Mouse (Mus musculus) forebrain, embryonic 13.5 days (tissue): ENCODE results near the gene Btk. TPM values are rescaled to one million over a fixed set of nuclear protein-coding genes. Genes with fewer than 3 reads are reported as not detected.
"Not testable (repeated sequence)": the region's sequence is repeated elsewhere in the genome, so short reads cannot be mapped to it uniquely, and the experiment has no call there.

Experiments
- ATAC-seq: fragments of 200-750 bp; cut with Nextera tagmentation; 2 replicates; pipeline ENCODE4 v1.8.0; 2017
- H3K27ac ChIP-seq: fragments of 300-500 bp; sonication (generic); 2 replicates; pipeline ENCODE4 v1.5.1; 2015; ENCODE audit warnings: inconsistent platforms, mild to moderate bottlenecking, moderate library complexity
- H3K27me3 ChIP-seq: fragments of 300-500 bp; sonication (generic); 2 replicates; pipeline ENCODE4 v1.6.1; 2015; ENCODE audit warnings: mild to moderate bottlenecking, inconsistent platforms
- H3K36me3 ChIP-seq: fragments of 300-500 bp; sonication (generic); 2 replicates; pipeline ENCODE4 v1.6.1; 2015; ENCODE audit warnings: mild to moderate bottlenecking, inconsistent platforms; ENCODE audit not compliant: poor library complexity, severe bottlenecking
- H3K4me1 ChIP-seq: fragments of 300-500 bp; sonication (generic); 2 replicates; pipeline ENCODE4 v1.6.1; 2015; ENCODE audit warnings: inconsistent platforms
- H3K4me2 ChIP-seq: fragments of 300-500 bp; sonication (generic); 2 replicates; pipeline ENCODE4 v1.6.1; 2015; ENCODE audit warnings: inconsistent platforms, mild to moderate bottlenecking, moderate library complexity
- H3K4me3 ChIP-seq: fragments of 300-500 bp; sonication (generic); 2 replicates; pipeline ENCODE4 v1.5.1; 2015; ENCODE audit warnings: mild to moderate bottlenecking, inconsistent platforms
- H3K9ac ChIP-seq: fragments of 300-500 bp; sonication (generic); 2 replicates; pipeline ENCODE4 v1.6.1; 2015; ENCODE audit warnings: mild to moderate bottlenecking, inconsistent platforms
- H3K9me3 ChIP-seq: fragments of 300-500 bp; sonication (generic); replicated peaks from 2 replicates; pipeline ENCODE4 v1.6.1; 2016; ENCODE audit warnings: inconsistent platforms
- WGBS: fragments of 180-500 bp; shearing (Covaris S2); methylation state at CpG from one replicate; pipeline ENCODE4 v1.1.7; 2015; 5-methylcytosine and 5-hydroxymethylcytosine counted together
- polyA plus RNA-seq: library from polyadenylated mRNA; unstranded; fragments of >200 nt; fragmentation: Nextera tagmentation; extraction: Ambion mirVana; gene quantifications from 2 replicates; pipeline ENCODE4 v1.2.1, GENCODE M21; 2015

Gene Btk
- polyA plus RNA-seq, 1 experiment from 2014 or later = 0.21 TPM

DNA sequence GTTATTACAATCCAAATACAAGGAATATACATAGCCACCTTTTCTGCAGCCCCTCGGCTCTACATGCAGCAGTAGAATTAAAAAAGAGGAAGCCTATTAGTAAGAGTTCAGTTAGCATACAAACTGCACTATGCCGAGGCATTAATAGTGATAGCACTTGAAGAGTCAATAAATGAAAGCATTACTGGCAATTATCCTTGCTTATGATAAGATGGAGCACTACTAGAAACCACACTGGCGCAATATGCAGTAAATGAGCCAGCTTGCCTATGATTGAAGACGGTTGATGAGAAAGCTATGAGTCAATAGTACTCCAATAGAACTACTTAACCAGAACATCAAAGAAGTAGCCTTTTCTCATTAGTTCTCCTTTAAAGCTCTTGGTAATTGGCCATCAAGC is 5.5 kb downstream of the Btk start:
- WGBS = 76% methylated on average over 4 of the region's 4 CpGs
- no peaks in the 10 kb centered on the region for H3K27me3 ChIP-seq

DNA sequence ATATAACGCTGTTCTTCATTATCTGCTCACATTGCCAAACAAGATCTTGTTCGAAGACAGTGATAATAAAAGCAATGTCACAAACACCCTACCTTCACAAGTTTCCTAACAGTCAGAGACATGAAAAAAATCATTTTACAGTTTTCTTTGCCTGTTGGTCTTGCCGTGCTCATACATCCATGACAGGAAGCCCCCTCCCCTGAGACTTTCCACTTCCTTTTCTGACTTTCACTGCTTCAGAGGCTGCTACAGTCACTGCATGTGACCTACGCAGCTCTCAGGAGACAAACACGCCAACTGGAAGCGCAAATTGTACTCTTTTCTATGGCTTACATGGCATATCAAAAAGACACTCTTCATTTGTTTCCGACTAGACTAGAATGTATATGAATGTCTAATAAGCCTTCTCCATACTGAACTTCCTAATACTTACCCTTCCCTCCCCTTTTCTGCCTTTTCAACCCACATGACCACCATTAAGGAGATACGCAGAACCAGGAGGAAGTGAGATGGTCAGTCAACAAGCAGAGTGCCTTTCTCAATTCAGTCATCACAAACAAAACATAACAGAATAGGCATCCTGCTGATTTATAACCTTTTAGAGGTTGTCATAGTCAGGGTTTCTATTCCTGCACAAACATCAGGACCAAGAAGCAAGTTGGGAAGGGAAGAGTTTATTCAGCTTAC is 16.7 kb downstream of the Btk start:
- H3K36me3 ChIP-seq = no peaks in the 10 kb centered on the region
- no peak overlapping the region for H3K4me2 ChIP-seq
- H3K4me1 ChIP-seq = no peaks in the 10 kb centered on the region
- H3K4me3 ChIP-seq = no peak overlapping the region
- no peaks in the 10 kb centered on the region for H3K9me3 ChIP-seq
- ATAC-seq = no peak
- H3K9ac ChIP-seq = no peak overlapping the region
- 87% methylated on average over 8 of the region's 8 CpGs for WGBS
- H3K27me3 ChIP-seq = 0 out of 2 replicates have a peak, but pooled peaks cover 2% of the 10 kb centered on the region
- no peak overlapping the region for H3K27ac ChIP-seq

More for the DNA sequence above, 5.5 kb downstream of the Btk start:
- H3K4me1 ChIP-seq = no peaks in the 10 kb centered on the region
- no peaks in the 10 kb centered on the region for H3K36me3 ChIP-seq
- ATAC-seq = no peak
- H3K9ac ChIP-seq = no peak overlapping the region
- no peak overlapping the region for H3K4me3 ChIP-seq
- no peaks in the 10 kb centered on the region for H3K9me3 ChIP-seq
- no peak overlapping the region for H3K27ac ChIP-seq
- no peak overlapping the region for H3K4me2 ChIP-seq

DNA sequence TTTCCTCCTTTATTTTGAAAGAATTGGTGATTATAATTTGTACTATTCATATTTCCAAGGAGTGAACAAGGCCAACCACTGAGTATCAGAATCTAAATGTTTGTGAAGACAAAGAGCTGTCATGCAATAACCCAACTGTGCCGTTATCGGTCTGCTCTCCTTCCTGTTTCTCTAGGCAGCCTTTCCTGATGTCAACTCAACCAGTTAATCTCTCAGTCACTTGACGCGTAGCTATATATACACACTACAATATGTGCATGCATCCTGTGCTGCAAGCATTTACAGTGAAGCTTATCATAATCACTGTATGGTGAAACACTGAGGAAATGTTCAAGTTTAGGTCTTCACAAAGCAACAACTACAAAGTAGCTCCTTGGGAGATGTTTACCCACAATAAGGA is 19.0 kb downstream of the Btk start:
- Histone ChIP-seq H3K9ac (no peak overlapping the region), H3K9me3 (no peaks in the 10 kb centered on the region), H3K27ac (no peak overlapping the region), H3K4me1 (no peaks in the 10 kb centered on the region), H3K4me2 (no peak overlapping the region), H3K4me3 (no peak overlapping the region), H3K27me3 (0 out of 2 replicates have a peak, but pooled peaks cover 2% of the 10 kb centered on the region), H3K36me3 (no peaks in the 10 kb centered on the region)
- WGBS = 79% methylated on average over 4 of the region's 4 CpGs
- no peak for ATAC-seq

DNA sequence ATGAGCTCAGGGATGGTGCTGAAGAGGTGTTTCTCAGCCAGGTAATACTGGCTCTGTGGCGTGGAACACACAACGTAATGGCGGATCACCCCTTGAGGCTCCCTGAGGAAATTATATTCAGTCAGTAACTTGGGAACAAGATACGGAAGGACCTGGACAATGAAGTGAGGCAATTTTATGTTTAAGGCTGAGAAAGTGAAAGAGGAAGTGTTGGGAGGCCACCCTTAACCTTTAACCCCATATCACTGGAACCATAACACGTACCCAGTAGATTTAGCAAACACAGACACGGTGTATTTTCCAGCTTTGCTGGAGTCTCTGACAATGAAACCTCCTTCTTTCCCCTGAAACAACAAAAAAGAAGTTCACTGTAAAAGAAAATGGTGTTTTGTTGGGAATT is 28.9 kb downstream of the Btk start:
- Histone ChIP-seq H3K9me3 (no peaks in the 10 kb centered on the region), H3K9ac (no peak overlapping the region), H3K27ac (no peak overlapping the region), H3K4me2 (no peak overlapping the region), H3K4me3 (no peak overlapping the region), H3K27me3 (no peaks in the 10 kb centered on the region), H3K36me3 (no peaks in the 10 kb centered on the region), H3K4me1 (no peaks in the 10 kb centered on the region)
- WGBS = 85% methylated on average over 6 of the region's 6 CpGs
- ATAC-seq = no peak

DNA sequence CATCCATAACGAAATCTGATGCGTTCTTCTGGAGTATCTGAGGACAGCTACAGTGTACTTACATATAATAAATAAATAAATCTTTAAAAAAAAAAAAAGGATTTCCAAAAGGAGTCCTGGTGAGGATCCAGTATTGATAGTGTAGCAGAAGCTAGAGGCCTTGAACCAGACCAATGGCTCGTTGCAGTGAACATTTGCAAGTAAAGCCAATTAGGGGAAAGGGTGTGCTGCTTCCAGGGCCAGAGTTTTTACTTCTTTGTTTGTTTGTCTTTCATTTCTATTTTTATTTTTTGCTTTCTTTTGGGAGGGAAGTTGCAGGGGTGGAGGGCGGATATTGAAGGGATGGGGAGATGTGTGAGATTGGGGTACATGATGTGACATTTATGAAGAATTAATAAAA is 30.0 kb downstream of the Btk start:
- Histone ChIP-seq H3K4me3 (no peak overlapping the region), H3K9ac (no peak overlapping the region), H3K27me3 (no peaks in the 10 kb centered on the region), H3K4me1 (no peaks in the 10 kb centered on the region), H3K27ac (no peak overlapping the region), H3K36me3 (no peaks in the 10 kb centered on the region), H3K4me2 (no peak overlapping the region), H3K9me3 (no peaks in the 10 kb centered on the region)
- WGBS = 88% methylated on average over 4 of the region's 4 CpGs
- ATAC-seq = no peak

DNA sequence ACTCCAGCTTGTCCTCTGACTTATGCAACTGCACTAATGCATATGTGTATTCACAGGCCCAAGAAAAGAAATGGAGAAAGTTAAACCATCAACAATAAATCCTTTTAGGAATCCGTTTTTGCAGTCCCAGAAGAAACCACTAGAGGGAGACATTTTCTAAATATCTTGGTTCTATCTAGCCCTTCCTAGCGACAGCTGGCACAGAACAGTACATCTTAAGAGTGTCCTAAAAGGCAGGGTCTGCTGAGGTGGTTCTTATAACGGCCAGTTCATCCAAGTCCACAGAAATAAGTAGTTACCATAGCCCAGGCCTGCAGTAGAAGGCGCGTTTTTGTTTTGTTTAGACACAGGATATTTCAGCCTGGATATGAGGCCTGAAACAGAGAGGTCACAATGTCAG is 32.5 kb downstream of the Btk start:
- no peaks in the 10 kb centered on the region for H3K36me3 ChIP-seq
- ATAC-seq = peak; percentile 53; the same call in 1 of the 2 replicates
- 26% methylated on average over 5 of the region's 5 CpGs for WGBS
- H3K4me2 ChIP-seq = no peak overlapping the region
- H3K9ac ChIP-seq = no peak overlapping the region
- H3K4me1 ChIP-seq = no peaks in the 10 kb centered on the region
- no peaks in the 10 kb centered on the region for H3K27me3 ChIP-seq
- H3K27ac ChIP-seq = no peak overlapping the region
- no peaks in the 10 kb centered on the region for H3K9me3 ChIP-seq
- no peak overlapping the region for H3K4me3 ChIP-seq

DNA sequence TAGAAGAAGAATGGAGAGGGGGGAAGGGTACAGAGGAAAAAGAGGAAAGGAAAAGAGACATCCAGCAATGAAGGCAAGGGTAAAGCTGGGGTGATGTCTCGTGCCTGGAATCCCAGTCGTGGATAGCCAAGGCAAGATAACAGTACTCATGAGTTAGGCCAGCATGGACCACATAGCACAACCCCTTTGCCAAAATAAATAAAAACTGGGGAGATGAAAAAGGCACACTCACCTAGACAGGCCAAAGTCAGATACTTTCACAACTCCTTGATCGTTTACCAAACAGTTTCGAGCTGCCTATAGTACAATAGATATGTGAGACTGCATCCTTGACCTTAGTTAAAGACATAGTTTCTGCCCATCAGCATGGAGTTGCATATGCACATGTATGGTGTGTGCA is 36.0 kb downstream of the Btk start:
- Histone ChIP-seq H3K27ac (no peak overlapping the region), H3K4me3 (no peak overlapping the region), H3K4me2 (no peak overlapping the region), H3K27me3 (no peaks in the 10 kb centered on the region), H3K4me1 (no peaks in the 10 kb centered on the region), H3K9ac (no peak overlapping the region), H3K9me3 (no peaks in the 10 kb centered on the region), H3K36me3 (no peaks in the 10 kb centered on the region)
- WGBS = 85% methylated on average over 4 of the region's 4 CpGs
- ATAC-seq = no peak

DNA sequence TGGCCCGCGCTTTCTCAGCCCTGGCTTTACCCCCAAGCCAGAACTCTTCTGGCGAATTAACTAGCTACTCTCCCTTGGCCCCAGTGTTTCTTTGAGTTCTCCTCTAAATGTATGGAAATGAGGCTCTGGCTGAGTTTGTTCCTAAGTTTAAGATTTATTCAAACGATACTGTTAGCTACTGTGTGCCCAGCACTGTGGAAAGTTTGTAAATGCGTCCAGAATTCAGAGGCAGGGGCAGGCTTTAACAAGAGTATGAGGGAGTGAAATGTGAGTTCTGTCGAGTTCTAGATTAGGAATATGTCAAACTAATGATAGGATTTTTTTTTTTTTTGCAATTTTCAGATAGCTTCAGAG is 41.4 kb downstream of the Btk start:
- Histone ChIP-seq H3K9ac (peak overlapping the region; percentile 58), H3K36me3 (no peaks in the 10 kb centered on the region), H3K4me2 (peak overlapping the region; percentile 64), H3K27ac (no peak overlapping the region), H3K9me3 (no peaks in the 10 kb centered on the region), H3K4me1 (no peaks in the 10 kb centered on the region), H3K27me3 (no peaks in the 10 kb centered on the region), H3K4me3 (peak overlapping the region; percentile 52)
- no peak; the same call in 1 of the 2 replicates for ATAC-seq
- 15% methylated on average over 6 of the region's 6 CpGs for WGBS

DNA sequence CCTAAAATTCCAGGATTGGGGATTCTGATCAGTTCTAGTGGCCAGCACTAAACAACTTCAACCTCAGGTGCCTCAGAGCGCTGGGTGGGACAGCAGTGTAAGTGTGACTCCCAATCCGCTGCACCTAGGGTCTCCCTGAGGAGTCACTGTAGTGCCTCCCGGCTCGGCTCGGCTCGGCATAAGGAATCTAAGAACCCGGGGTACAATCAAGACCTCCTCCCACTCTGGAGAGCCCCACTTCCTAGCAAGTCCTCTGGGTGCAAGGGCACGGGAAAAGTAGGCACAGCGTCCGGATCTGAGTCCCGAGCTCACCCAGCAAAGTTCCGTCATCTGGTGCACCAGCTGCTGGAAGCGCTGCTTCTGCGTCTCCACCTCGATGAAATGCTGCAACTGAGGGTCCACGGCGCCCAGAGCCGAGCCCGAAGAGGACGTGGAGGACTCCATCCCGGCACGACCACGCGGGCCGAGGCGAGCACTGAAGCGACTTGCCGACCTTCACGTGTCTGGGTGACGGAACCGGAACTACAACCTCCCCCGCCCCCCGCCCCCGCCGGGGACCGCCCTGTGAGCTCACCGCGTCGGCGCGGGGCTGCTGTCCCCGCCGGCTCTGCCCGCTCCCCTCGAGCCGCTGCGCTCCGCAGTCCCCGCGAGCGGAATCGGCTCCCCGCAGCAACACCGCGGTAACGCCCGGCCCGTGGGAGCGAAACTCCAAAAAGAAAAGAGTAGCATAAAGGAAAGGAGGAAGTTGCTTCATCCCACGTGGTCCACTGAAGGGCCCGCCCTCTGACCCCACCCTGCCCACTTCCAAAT is 42.0 kb downstream of the Btk start, which contains the start of gene Timm8a1:
Timm8a1 (minus strand) TSS at position 721 of the 810 bp plus-strand sequence.
- peak; percentile 94 for ATAC-seq
- H3K36me3 ChIP-seq = no peaks in the 10 kb centered on the region
- peak within 1 kb of the TSS; percentile 64 for H3K4me2 ChIP-seq
- H3K4me3 ChIP-seq = peak within 1 kb of the TSS; percentile 52
- no peaks in the 10 kb centered on the region for H3K27me3 ChIP-seq
- peak within 1 kb of the TSS; percentile 59; the same call in 1 of the 2 replicates for H3K27ac ChIP-seq
- peak within 1 kb of the TSS; percentile 64 for H3K9ac ChIP-seq
- H3K4me1 ChIP-seq = no peaks in the 10 kb centered on the region
- no peaks in the 10 kb centered on the region for H3K9me3 ChIP-seq
- 16% methylated on average over 35 of the region's 61 CpGs for whole genome bisulfite sequencing

DNA sequence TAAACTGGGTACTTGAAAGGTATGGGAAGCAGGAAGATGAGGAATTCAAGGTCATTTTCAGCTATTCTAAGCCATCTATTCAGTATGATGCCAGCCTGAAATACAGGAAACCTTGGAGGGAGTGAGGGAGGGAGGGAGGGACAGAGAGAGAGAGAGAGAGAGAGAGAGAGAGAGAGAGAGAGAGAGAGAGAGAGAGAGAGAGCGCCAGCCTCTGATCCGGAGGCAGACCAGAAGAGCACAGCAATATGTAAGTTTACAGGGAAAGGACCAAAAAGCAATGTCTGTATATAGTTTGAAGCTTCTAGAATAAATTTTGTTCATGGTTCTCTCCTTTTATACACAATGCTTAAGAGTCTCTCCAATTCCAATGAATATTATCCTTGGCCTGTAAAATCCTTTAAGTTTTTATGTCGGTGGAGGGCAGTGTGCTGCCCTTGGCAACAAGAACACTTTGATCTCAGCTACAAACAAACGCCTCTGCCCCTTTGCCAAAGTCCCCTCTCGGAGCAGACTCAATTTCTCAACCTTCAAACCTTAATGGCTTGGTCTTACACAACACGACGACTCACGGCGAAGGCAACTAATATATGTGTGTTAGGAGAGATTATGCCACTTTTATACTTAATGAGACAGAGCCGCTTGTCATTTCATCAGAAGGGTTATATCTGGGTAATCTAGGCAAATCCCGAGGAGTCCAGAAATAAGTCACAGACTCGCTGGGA is 42.8 kb downstream of the Btk start:
- Histone ChIP-seq H3K27me3 (no peaks in the 10 kb centered on the region), H3K27ac (no peak overlapping the region), H3K4me2 (peak overlapping the region; percentile 64), H3K9me3 (no peaks in the 10 kb centered on the region), H3K4me1 (no peaks in the 10 kb centered on the region), H3K36me3 (no peaks in the 10 kb centered on the region; the same call in 1 of the 2 replicates), H3K9ac (peak overlapping the region; percentile 64), H3K4me3 (peak overlapping the region; percentile 52)
- no peak for ATAC-seq
- 30% methylated on average over 12 of the region's 12 CpGs for WGBS

DNA sequence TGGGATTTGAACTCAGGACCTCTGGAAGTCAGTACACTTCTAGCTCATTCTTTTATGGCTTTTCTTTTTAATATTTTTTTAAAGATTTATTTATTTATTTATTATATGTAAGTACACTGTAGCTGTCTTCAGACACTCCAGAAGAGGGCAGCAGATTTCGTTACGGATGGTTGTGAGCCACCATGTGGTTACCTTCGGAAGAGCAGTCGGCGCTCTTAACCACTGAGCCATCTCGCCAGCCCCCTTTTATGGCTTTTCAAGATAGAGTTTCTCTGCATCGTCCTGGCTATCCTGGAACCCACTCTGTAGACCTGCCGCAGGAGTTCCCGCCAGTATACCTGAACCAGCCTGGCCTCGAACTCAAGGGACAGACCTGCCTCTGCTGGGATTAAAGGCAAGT is 43.6 kb downstream of the Btk start:
- H3K27ac ChIP-seq, H3K4me3 ChIP-seq, H3K4me2 ChIP-seq, H3K9ac ChIP-seq, H3K9me3 ChIP-seq, H3K36me3 ChIP-seq, H3K4me1 ChIP-seq, ATAC-seq, H3K27me3 ChIP-seq: not testable (repeated sequence)
- WGBS = 90% methylated on average over 10 of the region's 10 CpGs

DNA sequence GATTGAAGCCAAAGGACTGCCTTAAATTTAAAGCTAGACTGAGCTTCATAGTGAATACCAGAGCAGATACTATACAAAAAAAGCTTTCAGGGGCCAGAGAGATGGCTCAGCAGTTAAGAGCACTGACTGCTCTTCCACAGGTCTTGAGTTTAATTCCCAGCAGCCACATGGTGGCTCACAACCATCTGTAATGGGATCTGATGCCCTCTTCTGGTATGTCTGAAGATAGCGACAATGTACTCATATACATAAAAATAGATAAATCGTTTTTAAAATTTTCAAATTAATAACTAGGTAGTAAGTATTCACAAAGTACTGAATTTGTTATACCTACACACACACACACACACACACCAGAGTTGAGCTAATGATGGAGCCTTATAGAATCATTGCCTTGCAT is 50.0 kb downstream of the Btk start:
- Histone ChIP-seq H3K27me3 (no peaks in the 10 kb centered on the region), H3K4me3 (no peak overlapping the region), H3K4me2 (no peak overlapping the region), H3K9ac (no peak overlapping the region), H3K9me3 (no peaks in the 10 kb centered on the region), H3K4me1 (no peaks in the 10 kb centered on the region), H3K36me3 (peaks cover 3% of the 10 kb centered on the region; the same call in 1 of the 2 replicates), H3K27ac (no peak overlapping the region)
- no peak for ATAC-seq
- WGBS = 82% methylated on average over 2 of the region's 2 CpGs
